Comparison of ENCODE assay signal across 8 mouse cellular contexts in genomic region chr19:44388475-44389428, GRCm38 (mm10). TPM values are rescaled to one million over a fixed set of nuclear protein-coding genes. Genes with fewer than 3 reads are reported as not detected.
A peak's percentile ranks its signal among the peaks of the same experiment; 100 is the strongest.
DNase-seq lines count a peak whose midpoint lies in the region; ATAC-seq and TF ChIP-seq lines count a peak whose summit lies in the region.

No protein-coding gene starts in this region.

- peak overlapping the region; percentile 75 for H3K4me2 ChIP-seq in lung, embryonic 15.5 days

- H3K27ac ChIP-seq in hindbrain, embryonic 10.5 days = peak overlapping the region; percentile 93
- H3K27ac ChIP-seq in lung, embryonic 15.5 days = peak overlapping the region; percentile 49
- H3K27ac ChIP-seq in olfactory bulb, adult 2 months (ENCODE audit: insufficient read depth, low read depth, low read length) = peak overlapping the region; percentile 85
- peak overlapping the region; percentile 80 for H3K27ac ChIP-seq in thymus, adult 2 months (ENCODE audit: control insufficient read depth, insufficient read depth, low read length)

- H3K27me3 ChIP-seq in hindbrain, embryonic 10.5 days (ENCODE audit: insufficient read depth, poor library complexity, severe bottlenecking) = no peaks in the 10 kb centered on the region
- no peaks in the 10 kb centered on the region for H3K27me3 ChIP-seq in lung, embryonic 15.5 days
- H3K27me3 ChIP-seq in thymus, adult 2 months (ENCODE audit: control insufficient read depth, insufficient read depth, low read length) = no peaks in the 10 kb centered on the region

- peak; percentile 5; the same call in 1 of the 2 replicates for TF ChIP-seq CTCF in olfactory bulb, adult 2 months (IDR thresholded peaks at IDR 0.05; ENCODE audit: insufficient read depth, low read depth, low read length)
- TF ChIP-seq CTCF in thymus, adult 2 months (IDR thresholded peaks at IDR 0.05; ENCODE audit: borderline replicate concordance, control insufficient read depth, extremely low read depth, insufficient read depth, low read length, poor library complexity) = no peak

- WGBS in hindbrain, embryonic 10.5 days = 5% methylated on average over 41 of the region's 41 CpGs
- WGBS in lung, embryonic 15.5 days = 1% methylated on average over 41 of the region's 41 CpGs
- WGBS in olfactory bulb, adult 2 months = 1% methylated on average over 41 of the region's 41 CpGs
- WGBS in thymus, adult 2 months = under 1% methylated on average over 41 of the region's 41 CpGs

- peak overlapping the region; percentile 40 for H3K9ac ChIP-seq in lung, embryonic 15.5 days

- peak overlapping the region; percentile 66 for H3K4me3 ChIP-seq in hindbrain, embryonic 10.5 days
- H3K4me3 ChIP-seq in lung, embryonic 15.5 days = peak overlapping the region; percentile 54
- H3K4me3 ChIP-seq in olfactory bulb, adult 2 months (ENCODE audit: insufficient read depth, low read depth, low read length) = peak overlapping the region; percentile 54
- H3K4me3 ChIP-seq in thymus, adult 2 months (ENCODE audit: control insufficient read depth, insufficient read depth, low read length) = peak overlapping the region; percentile 68

- H3K4me1 ChIP-seq in hindbrain, embryonic 10.5 days (replicated peaks) = peaks cover 29% of the 10 kb centered on the region
- peaks cover 15% of the 10 kb centered on the region for H3K4me1 ChIP-seq in lung, embryonic 15.5 days
- peaks cover 18% of the 10 kb centered on the region for H3K4me1 ChIP-seq in olfactory bulb, adult 2 months (ENCODE audit: control insufficient read depth, insufficient read depth, low read length)
- peaks cover 17% of the 10 kb centered on the region for H3K4me1 ChIP-seq in thymus, adult 2 months (replicated peaks; ENCODE audit: control insufficient read depth, insufficient read depth, low read length)

- H3K36me3 ChIP-seq in hindbrain, embryonic 10.5 days = no peaks in the 10 kb centered on the region
- no peaks in the 10 kb centered on the region for H3K36me3 ChIP-seq in lung, embryonic 15.5 days
- H3K36me3 ChIP-seq in thymus, adult 2 months (ENCODE audit: control insufficient read depth, insufficient read depth, low read length) = no peaks in the 10 kb centered on the region

- H3K9me3 ChIP-seq in hindbrain, embryonic 10.5 days = no peaks in the 10 kb centered on the region
- no peaks in the 10 kb centered on the region for H3K9me3 ChIP-seq in lung, embryonic 15.5 days

- TF ChIP-seq POLR2A in olfactory bulb, adult 2 months (IDR thresholded peaks at IDR 0.05; ENCODE audit: insufficient read depth, low read depth, low read length) = peak; percentile 73; the same call in 1 of the 2 replicates
- TF ChIP-seq POLR2A in thymus, adult 2 months (IDR thresholded peaks at IDR 0.05; ENCODE audit: control insufficient read depth, extremely low read depth, insufficient read depth, low read length, poor library complexity) = peak; percentile 81

- ATAC-seq in frontal cortex, adult (ENCODE audit: low TSS enrichment) = peak; percentile 96
- peak; percentile 98 for ATAC-seq in lung, embryonic 15.5 days (ENCODE audit: borderline replicate concordance, extremely low read depth, low FRiP score, low TSS enrichment)

- peak; percentile 97 for DNase-seq in MEL-GATA-1-ER (ENCODE audit: extremely low read depth, low read depth)
- DNase-seq in cerebellum, adult 9-10 months = peak; percentile 93
- DNase-seq in hindbrain, embryonic 10.5 days (ENCODE audit: low spot score) = peak; percentile 95
- DNase-seq in layer of hippocampus, adult 9-10 months (ENCODE audit: low spot score) = peak; percentile 83
- DNase-seq in thymus, adult 2 months = peak; percentile 96

RNA-seq across cellular contexts. Expression of gene Scd1, which starts 18.9 kb away (rescaled TPM):
- 10.9 and 16.4 TPM in 2 replicates for polyA plus RNA-seq in hindbrain, embryonic 10.5 days (2016; fragmentation: Nextera tagmentation; extraction: Ambion mirVana)
- 2.5 and 2.6 TPM in 2 replicates for polyA plus RNA-seq in lung, embryonic 15.5 days (2015; fragmentation: Nextera tagmentation; extraction: Ambion mirVana)
- polyA plus RNA-seq in olfactory bulb, adult 2 months (2012; ENCODE audit: insufficient read depth, insufficient read length, low replicate concordance, missing spikeins) = 648 TPM in 1 of 2 replicates, not detected in the other
- 776 and 1,634 TPM in 2 replicates for polyA plus RNA-seq in thymus, adult 2 months (2012; rRNA removed)

RNA-seq across cellular contexts. Expression of gene Scd4, which starts 55.9 kb away (rescaled TPM):
- 0.09 TPM in 1 of 2 replicates, not detected in the other for polyA plus RNA-seq in hindbrain, embryonic 10.5 days (2016; fragmentation: Nextera tagmentation; extraction: Ambion mirVana)
- polyA plus RNA-seq in lung, embryonic 15.5 days (2015; fragmentation: Nextera tagmentation; extraction: Ambion mirVana) = 0.15 and 0.35 TPM in 2 replicates
- polyA plus RNA-seq in olfactory bulb, adult 2 months (2012; ENCODE audit: insufficient read depth, insufficient read length, low replicate concordance, missing spikeins) = not detected in 2 replicates
- 2.2 and 2.7 TPM in 2 replicates for polyA plus RNA-seq in thymus, adult 2 months (2012; rRNA removed)

Comparison
In these comparisons a context has a peak if more than half of its experiments do, and no peak if none do; other contexts are left out.
1. Peak in every context shown above with its lines: DNase-seq, ATAC-seq, H3K4me3 ChIP-seq and H3K27ac ChIP-seq.